Mouse (Mus musculus) intestine, postnatal 0 days (tissue): ENCODE measurements around the gene Gapdh. TPM values are rescaled to one million over a fixed set of nuclear protein-coding genes. Genes with fewer than 3 reads are reported as not detected.
A peak's percentile ranks its signal among the peaks of the same experiment; 100 is the strongest.

Experiments
- ATAC-seq: fragments of 200-750 bp; cut with Nextera tagmentation; 2 replicates; pipeline ENCODE4 v1.8.0; 2017; ENCODE audit warnings: mild to moderate bottlenecking, moderate TSS enrichment, moderate library complexity
- H3K27ac ChIP-seq: fragments of 300-500 bp; sonication (generic); 2 replicates; pipeline ENCODE4 v1.5.1; 2014; ENCODE audit warnings: mild to moderate bottlenecking, low read depth, low read length, moderate library complexity
- H3K27me3 ChIP-seq: fragments of 300-500 bp; sonication (generic); replicated peaks from 2 replicates; pipeline ENCODE4 v1.6.1; 2014; ENCODE audit warnings: low read length, mixed read lengths; ENCODE audit not compliant: control insufficient read depth, insufficient read depth
- H3K36me3 ChIP-seq: fragments of 300-500 bp; sonication (generic); 2 replicates; pipeline ENCODE4 v1.6.1; 2014; ENCODE audit warnings: mild to moderate bottlenecking, moderate library complexity; ENCODE audit not compliant: control insufficient read depth, insufficient read depth
- H3K4me1 ChIP-seq: fragments of 300-500 bp; sonication (generic); replicated peaks from 2 replicates; pipeline ENCODE4 v1.6.1; 2014; ENCODE audit warnings: antibody characterized with exemption, low read length, mixed read lengths; ENCODE audit not compliant: control insufficient read depth, insufficient read depth
- H3K4me2 ChIP-seq: fragments of 300-500 bp; sonication (generic); replicated peaks from 2 replicates; pipeline ENCODE4 v1.6.1; 2014; ENCODE audit warnings: low read depth, mild to moderate bottlenecking, moderate library complexity
- H3K4me3 ChIP-seq: fragments of 300-500 bp; sonication (generic); 2 replicates; pipeline ENCODE4 v1.5.1; 2014; ENCODE audit warnings: low read depth, low read length
- H3K9ac ChIP-seq: fragments of 300-500 bp; sonication (generic); 2 replicates; pipeline ENCODE4 v1.6.1; 2014; ENCODE audit warnings: mild to moderate bottlenecking, low read depth, low read length
- H3K9me3 ChIP-seq: fragments of 300-500 bp; sonication (generic); 2 replicates; pipeline ENCODE4 v1.6.1; 2016; ENCODE audit warnings: mixed run types; ENCODE audit not compliant: control insufficient read depth
- CTCF ChIP-seq: sonication (generic); IDR thresholded peaks from 2 replicates; pipeline ENCODE4 v1.5.1; 2016; ENCODE audit warnings: low read depth, mild to moderate bottlenecking, control low read depth, antibody characterized with exemption, moderate library complexity
- WGBS: fragments of 180-500 bp; shearing (Covaris S2); extraction: QIAGEN DNeasy Blood & Tissue Kit; methylation state at CpG from one replicate; pipeline ENCODE4 v1.1.7; 2014; 5-methylcytosine and 5-hydroxymethylcytosine counted together
- polyA plus RNA-seq: library from polyadenylated mRNA; unstranded; fragments of >200 nt; fragmentation: Nextera tagmentation; extraction: Ambion mirVana; gene quantifications from 2 replicates; pipeline ENCODE4 v1.2.1, GENCODE M21; 2015

Gene Gapdh
- polyA plus RNA-seq, 1 experiment from 2014 or later: 1,629 TPM

DNA sequence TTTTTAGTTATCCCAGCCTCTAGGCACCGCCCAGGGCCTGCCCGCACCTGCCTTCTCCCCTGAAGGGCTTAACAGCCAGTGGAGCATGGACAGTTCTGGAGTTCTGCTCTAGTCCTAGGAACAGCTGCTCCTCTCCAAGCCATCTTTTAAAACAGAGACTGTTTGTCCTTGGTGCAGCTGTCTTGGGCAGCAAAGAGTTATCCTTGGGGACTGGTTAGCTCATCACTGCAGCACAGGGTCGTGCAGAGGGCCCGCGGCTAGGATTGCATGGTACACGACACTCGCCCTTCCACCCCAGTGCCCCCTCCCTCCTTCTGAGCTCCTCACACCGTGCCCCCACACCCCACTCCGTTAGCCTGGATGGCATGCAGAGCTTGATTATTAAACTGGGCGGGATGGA is 18.9 kb downstream of the Gapdh start:
- no peaks in the 10 kb centered on the region for H3K9me3 ChIP-seq

DNA sequence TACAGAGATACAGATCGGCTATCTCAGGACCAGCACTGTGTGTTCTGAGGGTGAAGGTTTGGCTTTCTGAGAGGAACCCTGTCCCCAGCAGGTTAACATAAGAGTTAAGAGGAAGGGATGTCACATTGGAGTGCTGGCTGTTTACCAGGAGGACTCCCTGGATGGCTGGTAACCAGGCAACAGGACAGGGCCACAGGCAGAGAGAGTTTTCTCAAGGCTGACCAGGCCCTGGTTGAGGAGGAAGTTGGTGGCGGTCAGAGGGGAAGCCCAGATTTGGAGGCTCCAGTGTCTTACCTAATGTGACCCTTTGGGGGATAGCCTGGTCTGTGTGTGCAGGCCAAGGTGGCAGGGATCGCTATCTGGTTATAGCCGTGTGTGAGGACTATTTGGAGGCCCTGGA is 19.5 kb downstream of the Gapdh start:
- WGBS: 71% methylated on average over 4 of the region's 4 CpGs
- H3K36me3 ChIP-seq: peaks cover 8% of the 10 kb centered on the region; the same call in 1 of the 2 replicates
- H3K27ac ChIP-seq: no peak overlapping the region
- H3K4me1 ChIP-seq: no peaks in the 10 kb centered on the region
- no peaks in the 10 kb centered on the region for H3K9me3 ChIP-seq
- no peak overlapping the region for H3K9ac ChIP-seq
- no peak for ATAC-seq
- no peak overlapping the region for H3K4me3 ChIP-seq
- H3K27me3 ChIP-seq: no peaks in the 10 kb centered on the region
- no peak overlapping the region; the same call in 1 of the 2 replicates for H3K4me2 ChIP-seq
- no peak for TF ChIP-seq CTCF

More for the DNA sequence above, 18.9 kb downstream of the Gapdh start:
- no peak overlapping the region; the same call in 1 of the 2 replicates for H3K4me2 ChIP-seq
- H3K27me3 ChIP-seq: no peaks in the 10 kb centered on the region
- H3K4me3 ChIP-seq: no peak overlapping the region
- no peaks in the 10 kb centered on the region for H3K4me1 ChIP-seq
- no peak overlapping the region for H3K9ac ChIP-seq
- TF ChIP-seq CTCF: no peak
- ATAC-seq: no peak
- WGBS: 66% methylated on average over 10 of the region's 10 CpGs
- H3K27ac ChIP-seq: no peak overlapping the region
- peaks cover 3% of the 10 kb centered on the region; the same call in 1 of the 2 replicates for H3K36me3 ChIP-seq

DNA sequence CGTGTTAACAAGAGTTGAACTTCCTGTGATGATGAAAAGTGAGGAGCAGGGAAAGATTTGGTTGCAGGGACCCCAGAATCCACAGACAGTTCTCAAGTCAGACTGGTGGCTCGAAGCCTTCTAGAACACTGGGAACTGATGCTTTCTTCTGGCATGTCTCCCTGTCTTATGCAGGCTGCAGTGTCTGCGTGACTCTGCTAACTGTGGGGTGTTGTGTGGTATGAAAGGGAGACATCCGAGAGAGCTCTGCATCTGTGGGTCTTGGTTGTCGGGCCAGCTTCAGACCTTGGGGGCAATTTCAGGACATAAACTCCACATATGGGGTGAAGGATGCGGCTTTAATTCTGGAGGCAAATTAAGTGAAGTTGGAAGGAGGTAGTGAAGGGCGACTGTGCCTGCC is 20.1 kb downstream of the Gapdh start:
- Histone ChIP-seq H3K36me3 (peaks cover 15% of the 10 kb centered on the region), H3K4me3 (peak overlapping the region; percentile 57), H3K9ac (0 out of 2 replicates have a peak overlapping the region, but pooled peaks have one; percentile 62), H3K9me3 (no peaks in the 10 kb centered on the region), H3K4me1 (no peaks in the 10 kb centered on the region), H3K4me2 (peak overlapping the region; percentile 68), H3K27ac (no peak overlapping the region), H3K27me3 (no peaks in the 10 kb centered on the region)
- TF ChIP-seq CTCF: no peak
- WGBS: 64% methylated on average over 7 of the region's 7 CpGs
- no peak for ATAC-seq

DNA sequence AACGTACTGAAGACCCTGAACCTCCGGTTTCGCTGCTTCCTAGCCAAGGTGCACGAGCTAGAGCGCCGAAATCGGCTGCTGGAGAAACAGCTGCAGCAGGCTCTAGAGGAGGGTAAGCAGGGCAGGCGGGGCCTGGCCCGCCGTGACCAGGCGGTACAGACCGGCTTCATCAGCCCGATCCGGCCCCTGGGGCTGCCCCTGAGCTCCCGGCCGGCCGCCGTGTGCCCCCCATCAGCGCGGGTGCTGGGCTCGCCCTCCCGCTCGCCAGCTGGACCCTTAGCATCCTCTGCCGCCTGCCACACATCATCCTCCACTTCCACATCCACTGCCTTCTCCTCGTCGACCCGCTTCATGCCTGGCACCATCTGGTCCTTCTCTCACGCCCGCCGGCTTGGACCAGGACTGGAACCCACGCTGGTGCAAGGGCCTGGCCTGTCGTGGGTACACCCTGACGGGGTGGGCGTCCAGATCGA is 20.8 kb downstream of the Gapdh start:
- TF ChIP-seq CTCF: no peak
- no peaks in the 10 kb centered on the region for H3K9me3 ChIP-seq
- peak overlapping the region; percentile 57 for H3K4me3 ChIP-seq
- peaks cover 21% of the 10 kb centered on the region for H3K36me3 ChIP-seq
- no peaks in the 10 kb centered on the region for H3K27me3 ChIP-seq
- H3K4me2 ChIP-seq: peak overlapping the region; percentile 68
- H3K9ac ChIP-seq: peak overlapping the region; percentile 62
- ATAC-seq: peak; percentile 41
- WGBS: 18% methylated on average over 32 of the region's 35 CpGs
- H3K4me1 ChIP-seq: no peaks in the 10 kb centered on the region
- H3K27ac ChIP-seq: peak overlapping the region; percentile 42; the same call in 1 of the 2 replicates

DNA sequence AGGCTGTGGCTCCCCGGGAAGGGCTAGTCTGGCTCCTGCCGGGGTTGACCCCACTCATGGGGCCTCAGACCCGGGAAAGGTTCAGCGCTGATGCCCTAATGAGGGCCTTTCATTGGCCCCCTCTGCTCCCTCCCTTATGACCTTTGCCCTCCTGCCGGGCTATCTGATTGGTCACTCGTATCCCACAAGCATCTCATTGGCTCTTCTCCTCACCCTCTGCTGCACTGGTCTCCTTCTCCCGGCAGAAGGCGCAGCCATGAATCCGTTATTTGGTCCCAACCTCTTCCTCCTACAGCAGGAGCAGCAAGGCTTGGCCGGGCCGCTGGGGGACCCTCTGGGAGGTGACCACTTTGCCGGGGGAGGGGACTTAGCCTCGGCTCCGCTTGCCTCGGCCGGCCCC is 21.3 kb downstream of the Gapdh start, which contains the start of gene Iffo1:
Iffo1 (plus strand) TSS at position 241 of the 400 bp plus-strand sequence.
- peak within 1 kb of the TSS; percentile 68 for H3K4me2 ChIP-seq
- H3K27ac ChIP-seq: peak within 1 kb of the TSS; percentile 42; the same call in 1 of the 2 replicates
- peak; percentile 74 for TF ChIP-seq CTCF
- no peaks in the 10 kb centered on the region for H3K4me1 ChIP-seq
- peak within 1 kb of the TSS; percentile 62 for H3K9ac ChIP-seq
- ATAC-seq: peak; percentile 87
- 1% methylated on average over 16 of the region's 16 CpGs for WGBS
- H3K27me3 ChIP-seq: no peaks in the 10 kb centered on the region
- peaks cover 26% of the 10 kb centered on the region for H3K36me3 ChIP-seq
- peak within 1 kb of the TSS; percentile 57 for H3K4me3 ChIP-seq
- no peaks in the 10 kb centered on the region for H3K9me3 ChIP-seq

DNA sequence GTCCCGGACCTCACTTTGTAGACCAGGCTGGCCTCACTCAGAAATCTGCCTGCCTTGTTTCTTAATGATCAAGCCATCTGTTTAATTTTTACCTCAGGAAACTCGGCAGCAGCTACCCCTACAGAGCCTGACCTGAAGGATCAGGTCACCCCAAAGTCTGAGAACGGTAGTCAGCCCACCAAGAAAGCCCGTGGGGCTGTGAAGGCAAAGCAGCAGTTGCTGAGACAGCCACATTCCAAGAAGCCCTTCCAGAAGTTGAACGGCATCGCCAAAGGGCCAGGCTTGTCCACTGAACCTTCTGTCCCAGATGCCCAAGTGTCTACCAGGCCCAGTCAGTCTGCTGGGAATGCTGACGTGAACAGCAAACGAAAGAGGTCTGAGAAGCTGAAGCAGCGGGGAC is 22.4 kb downstream of the Gapdh start:
- no peak for TF ChIP-seq CTCF
- H3K36me3 ChIP-seq: peaks cover 37% of the 10 kb centered on the region
- H3K9me3 ChIP-seq: no peaks in the 10 kb centered on the region
- no peak overlapping the region for H3K4me3 ChIP-seq
- ATAC-seq: no peak
- no peaks in the 10 kb centered on the region for H3K27me3 ChIP-seq
- H3K4me1 ChIP-seq: no peaks in the 10 kb centered on the region
- H3K4me2 ChIP-seq: no peak overlapping the region
- no peak overlapping the region for H3K27ac ChIP-seq
- 82% methylated on average over 9 of the region's 9 CpGs for WGBS
- no peak overlapping the region for H3K9ac ChIP-seq
